Mouse (Mus musculus) MEL (cell line): ENCODE results near the gene Cep350. TPM values are rescaled to one million over a fixed set of nuclear protein-coding genes. Genes with fewer than 3 reads are reported as not detected.

Source experiments
- DNase-seq: peaks from one replicate; pipeline ENCODE4 v3.0.0; 2011; ENCODE audit warnings: low read depth, low spot score
- H3K27ac ChIP-seq: 2 replicates; pipeline ENCODE4 v1.5.1; 2012; ENCODE audit warnings: low read depth, mild to moderate bottlenecking, control low read depth, low read length, moderate library complexity; ENCODE audit not compliant: control insufficient read depth
- H3K27me3 ChIP-seq, 2 experiments: fragments of 150-350 bp in 1 of 2; sonication (generic) in 1 of 2; 2 replicates each; pipeline ENCODE4 v1.6.1; 2012; ENCODE audit warnings: low read length in 2 of 2, mild to moderate bottlenecking in 2 of 2, improper control_type of control experiment in 1 of 2, moderate library complexity in 1 of 2; ENCODE audit not compliant: insufficient read depth in 2 of 2, control insufficient read depth in 1 of 2
- H3K36me3 ChIP-seq, 2 experiments: 2 replicates each; pipeline ENCODE4 v1.6.1; 2012 to 2014; ENCODE audit warnings: low read length in 2 of 2, improper control_type of control experiment in 1 of 2, inconsistent platforms in 1 of 2, mild to moderate bottlenecking in 1 of 2; ENCODE audit not compliant: insufficient read depth in 2 of 2, control insufficient read depth in 1 of 2
- H3K4me1 ChIP-seq, 2 experiments: fragments of 150-350 bp in 1 of 2; sonication (generic) in 1 of 2; 2 replicates each; pipeline ENCODE4 v1.6.1; 2012; ENCODE audit warnings: low read length in 2 of 2, improper control_type of control experiment in 1 of 2, mild to moderate bottlenecking in 1 of 2; ENCODE audit not compliant: insufficient read depth in 2 of 2, control insufficient read depth in 1 of 2
- H3K4me3 ChIP-seq, 2 experiments: fragments of 150-350 bp in 1 of 2; sonication (generic) in 1 of 2; 2 replicates each; pipeline ENCODE4 v1.5.1; 2012; ENCODE audit warnings: low read depth in 2 of 2, low read length in 2 of 2, mild to moderate bottlenecking in 2 of 2, moderate library complexity in 2 of 2, control low read depth in 1 of 2, improper control_type of control experiment in 1 of 2; ENCODE audit not compliant: control insufficient read depth in 1 of 2, insufficient read depth in 1 of 2
- H3K79me2 ChIP-seq: 2 replicates; pipeline ENCODE4 v1.6.1; 2012; ENCODE audit warnings: mild to moderate bottlenecking, low read length, moderate library complexity; ENCODE audit not compliant: control insufficient read depth, poor library complexity, insufficient read depth
- H3K9ac ChIP-seq: 2 replicates; pipeline ENCODE4 v1.6.1; 2012; ENCODE audit warnings: low read depth, mild to moderate bottlenecking, control low read depth, low read length, moderate library complexity; ENCODE audit not compliant: control insufficient read depth, poor library complexity, severe bottlenecking
- H3K9me3 ChIP-seq: fragments of 150-350 bp; sonication (generic); replicated peaks from 2 replicates; pipeline ENCODE4 v1.6.1; 2012; ENCODE audit warnings: mild to moderate bottlenecking, low read length, improper control_type of control experiment, moderate library complexity; ENCODE audit not compliant: insufficient read depth
- CHD2 ChIP-seq: IDR thresholded peaks from 2 replicates; pipeline ENCODE4 v1.6.1; 2011; ENCODE audit warnings: low read length, improper control_type of control experiment
- E2F4 ChIP-seq: IDR thresholded peaks from 2 replicates; pipeline ENCODE4 v1.6.1; 2011; ENCODE audit warnings: low read depth, low read length, improper control_type of control experiment, borderline replicate concordance
- ELF1 ChIP-seq: IDR thresholded peaks from 2 replicates; pipeline ENCODE4 v1.6.1; 2014; ENCODE audit warnings: low read depth, mild to moderate bottlenecking, inconsistent platforms, low read length, improper control_type of control experiment, moderate library complexity
- EP300 ChIP-seq, 2 experiments: IDR thresholded peaks; 2 replicates each; pipeline ENCODE4 v1.6.1; 2011; ENCODE audit warnings: improper control_type of control experiment in 2 of 2, low read length in 2 of 2, low read depth in 1 of 2, mild to moderate bottlenecking in 1 of 2
- GABPA ChIP-seq: IDR thresholded peaks from 2 replicates; pipeline ENCODE4 v1.6.1; 2012; ENCODE audit warnings: low read depth, mild to moderate bottlenecking, inconsistent platforms, low read length, improper control_type of control experiment, moderate library complexity
- HCFC1 ChIP-seq: IDR thresholded peaks from 2 replicates; pipeline ENCODE4 v1.6.1; 2012; ENCODE audit warnings: low read depth, mild to moderate bottlenecking, inconsistent platforms, low read length, improper control_type of control experiment, moderate library complexity
- JUND ChIP-seq: IDR thresholded peaks from 2 replicates; pipeline ENCODE4 v1.6.1; 2011; ENCODE audit warnings: low read depth, mild to moderate bottlenecking, improper control_type of control experiment, low read length
- KAT2A ChIP-seq: conservative IDR thresholded peaks from 2 replicates; pipeline ENCODE4 v1.6.1; 2012; ENCODE audit warnings: low read depth, low read length, improper control_type of control experiment, inconsistent platforms
- MAZ ChIP-seq: IDR thresholded peaks from 2 replicates; pipeline ENCODE4 v1.6.1; 2012; ENCODE audit warnings: low read depth, mild to moderate bottlenecking, inconsistent platforms, low read length, improper control_type of control experiment
- MEF2A ChIP-seq: IDR thresholded peaks from 2 replicates; pipeline ENCODE4 v1.6.1; 2014; ENCODE audit warnings: low read depth, mild to moderate bottlenecking, inconsistent platforms, low read length, improper control_type of control experiment; ENCODE audit not compliant: poor library complexity, insufficient replicate concordance, severe bottlenecking; ENCODE audit errors: extremely low read depth
- MYC ChIP-seq: IDR thresholded peaks from 2 replicates; pipeline ENCODE4 v1.6.1; 2011; ENCODE audit warnings: low read depth, mild to moderate bottlenecking, low read length, improper control_type of control experiment, moderate library complexity
- NRF1 ChIP-seq: IDR thresholded peaks from 2 replicates; pipeline ENCODE4 v1.6.1; 2014; ENCODE audit warnings: low read depth, mild to moderate bottlenecking, inconsistent platforms, low read length, improper control_type of control experiment, moderate library complexity; ENCODE audit not compliant: poor library complexity, insufficient read depth, severe bottlenecking
- POLR2A ChIP-seq, 2 experiments: IDR thresholded peaks; 2 replicates each; pipeline ENCODE4 v1.6.1; 2011 to 2012; ENCODE audit warnings: low read length in 2 of 2, mild to moderate bottlenecking in 2 of 2, control low read depth in 1 of 2, improper control_type of control experiment in 1 of 2, low read depth in 1 of 2, moderate library complexity in 1 of 2; ENCODE audit not compliant: control insufficient read depth in 1 of 2, insufficient read depth in 1 of 2, poor library complexity in 1 of 2
- POLR2AphosphoS2 ChIP-seq: IDR thresholded peaks from 2 replicates; pipeline ENCODE4 v1.6.1; 2011; ENCODE audit warnings: low read length, improper control_type of control experiment
- SMC3 ChIP-seq: IDR thresholded peaks from 2 replicates; pipeline ENCODE4 v1.6.1; 2011; ENCODE audit warnings: low read depth, low read length, improper control_type of control experiment
- TAL1 ChIP-seq: IDR thresholded peaks from 2 replicates; pipeline ENCODE4 v1.6.1; 2012; ENCODE audit warnings: mild to moderate bottlenecking, inconsistent platforms, low read length, moderate library complexity, mixed read lengths
- TCF12 ChIP-seq: IDR thresholded peaks from 2 replicates; pipeline ENCODE4 v1.6.1; 2014; ENCODE audit warnings: low read depth, mild to moderate bottlenecking, inconsistent platforms, low read length, improper control_type of control experiment, moderate library complexity
- UBTF ChIP-seq: IDR thresholded peaks from 2 replicates; pipeline ENCODE4 v1.6.1; 2012; ENCODE audit warnings: low read depth, mild to moderate bottlenecking, inconsistent platforms, low read length, improper control_type of control experiment, moderate library complexity, borderline replicate concordance; ENCODE audit not compliant: insufficient read depth
- USF2 ChIP-seq, 2 experiments: IDR thresholded peaks; 2 replicates each; pipeline ENCODE4 v1.6.1; 2011 to 2012; ENCODE audit warnings: improper control_type of control experiment in 2 of 2, low read length in 2 of 2, borderline replicate concordance in 1 of 2, inconsistent platforms in 1 of 2, low read depth in 1 of 2, mild to moderate bottlenecking in 1 of 2; ENCODE audit not compliant: insufficient read depth in 1 of 2
- ZKSCAN1 ChIP-seq: IDR thresholded peaks from 2 replicates; pipeline ENCODE4 v1.6.1; 2012; ENCODE audit warnings: low read depth, mild to moderate bottlenecking, inconsistent platforms, low read length, improper control_type of control experiment, moderate library complexity
- ZMIZ1 ChIP-seq: IDR thresholded peaks from 2 replicates; pipeline ENCODE4 v1.6.1; 2012; ENCODE audit warnings: low read depth, mild to moderate bottlenecking, inconsistent platforms, low read length, improper control_type of control experiment, moderate library complexity
- ZNF384 ChIP-seq: IDR thresholded peaks from 2 replicates; pipeline ENCODE4 v1.6.1; 2012; ENCODE audit warnings: low read depth, mild to moderate bottlenecking, inconsistent platforms, low read length, improper control_type of control experiment
- polyA plus RNA-seq, 2 experiments: library from polyadenylated mRNA; stranded (reverse) in 1 of 2; unstranded in 1 of 2; fragments of >175 nt in 1 of 2; fragments of >200 nt in 1 of 2; gene quantifications; 2 replicates each; pipeline versions ENCODE4 v1.2.1 to v1.2.4; 2012; ENCODE audit warnings: low replicate concordance in 2 of 2, low read depth in 1 of 2; ENCODE audit not compliant: insufficient read length in 2 of 2, insufficient read depth in 1 of 2, missing spikeins in 1 of 2
- total RNA-seq: library from RNA; depleted of rRNA; stranded (reverse); fragments of 300-350 nt; gene quantifications from 2 replicates; pipeline ENCODE4 v1.2.3, GENCODE M21; 2012

Gene Cep350
- total and polyA plus RNA-seq, 3 experiments: 4.3 to 110 (median 9.7) TPM

DNA sequence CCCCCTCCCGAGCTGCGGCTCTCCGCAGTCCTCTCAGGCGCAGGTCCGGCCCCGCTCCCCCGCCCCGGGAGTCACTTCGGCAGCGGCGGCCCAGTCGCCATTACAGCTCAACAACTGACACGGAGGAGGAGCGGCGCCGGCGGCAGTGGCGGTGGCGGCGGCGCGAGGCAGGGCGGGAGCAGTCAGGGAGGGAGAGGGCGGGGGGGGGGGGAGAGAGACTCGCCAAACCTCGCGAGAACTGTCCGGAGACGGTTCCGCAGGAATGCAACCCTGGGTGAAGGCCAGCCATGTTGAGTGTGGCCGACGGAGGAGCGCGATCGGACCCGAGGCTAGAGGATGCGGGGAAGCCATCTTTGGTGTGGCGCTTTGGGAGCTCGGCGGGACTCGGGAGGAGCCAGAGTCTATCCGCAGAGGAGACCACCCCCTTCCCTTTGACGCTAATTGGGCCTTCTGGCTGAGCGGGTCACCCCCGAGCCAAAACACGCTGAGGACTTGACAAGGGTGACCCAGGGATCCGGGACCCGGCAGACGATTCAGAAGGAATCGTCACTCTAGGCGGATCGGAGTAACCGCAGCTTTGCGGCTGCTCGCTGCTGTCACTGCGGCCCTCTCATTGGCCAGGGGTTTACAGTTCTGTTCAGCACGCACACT is at the start of gene Cep350 (continued):
- TF ChIP-seq ELF1 (0 out of 2 replicates have a peak, but pooled peaks have one; percentile 51), TAL1 (no peak), HCFC1 (peak; percentile 88), CHD2 (peak; percentile 93)

DNA sequence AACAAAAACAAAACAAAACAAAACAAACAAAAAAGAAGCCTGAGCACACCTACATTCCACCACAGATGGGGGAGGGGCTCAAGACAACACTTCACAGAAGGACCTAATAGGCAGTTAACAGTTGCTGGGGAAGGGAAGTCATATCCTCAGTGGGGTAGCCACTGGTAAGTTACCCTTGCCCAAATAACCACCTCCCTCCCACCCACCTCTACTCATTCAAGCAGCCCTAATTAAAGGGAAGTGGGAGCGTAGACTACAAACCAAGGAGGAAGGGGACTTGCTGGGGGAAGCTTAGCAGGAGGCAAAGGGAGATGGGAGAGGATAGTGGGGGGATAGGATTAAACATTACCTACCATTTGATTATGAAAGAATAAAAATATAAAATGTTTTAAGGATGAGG is 47.3 kb upstream of the Cep350 start:
- Histone ChIP-seq H3K79me2 (no peaks in the 10 kb centered on the region), H3K4me3 (no peak overlapping the region), H3K27me3 (no peaks in the 10 kb centered on the region), H3K4me1 (no peaks in the 10 kb centered on the region), H3K27ac (no peak overlapping the region), H3K9ac (no peak overlapping the region), H3K36me3 (peaks cover 0 to 2% of the 10 kb centered on the region in 2 experiments; a peak in 2 of 4 replicates), H3K9me3 (no peaks in the 10 kb centered on the region)
- no peak for DNase-seq
- TF ChIP-seq NRF1 (no peak), ZNF384 (no peak), ZKSCAN1 (no peak), GABPA (no peak), USF2 (IDR thresholded peaks at IDR 0.05; ENCODE audit: borderline replicate concordance in 1 of 2, insufficient read depth in 1 of 2, low read depth in 1 of 2, low read length in 2 of 2) (no peak), ZMIZ1 (no peak), MEF2A (no peak), TCF12 (no peak), MYC (no peak), POLR2AphosphoS2 (no peak), E2F4 (no peak), EP300 (IDR thresholded peaks at IDR 0.05; ENCODE audit: low read depth in 1 of 2, low read length in 2 of 2) (no peak), KAT2A (no peak), POLR2A (IDR thresholded peaks at IDR 0.05; ENCODE audit: control insufficient read depth in 1 of 2, insufficient read depth in 1 of 2, low read depth in 1 of 2, low read length in 2 of 2, poor library complexity in 1 of 2) (no peak), MAZ (no peak), JUND (no peak), SMC3 (no peak), ELF1 (no peak), UBTF (no peak)
